Mouse (Mus musculus): Measurements from ENCODE around the gene Cyth2. TPM values are rescaled to one million over a fixed set of nuclear protein-coding genes. Genes with fewer than 3 reads are reported as not detected.

Cyth2 gene
- polyA plus RNA-seq (2016; fragmentation: Nextera tagmentation; extraction: Ambion mirVana): 47.1 and 54.2 TPM in 2 replicates

GRCm38 (mm10) chr7:45813787-45814779 lies at the start of gene Cyth2:
TSS of gene Cyth2 (minus strand) at chr7:45814581.
- H3K27me3 ChIP-seq (replicated peaks): peaks cover 10% of the 10 kb centered on the region
- peaks cover 32% of the 10 kb centered on the region for H3K4me1 ChIP-seq
- H3K9ac ChIP-seq: peak within 1 kb of the TSS; percentile 96
- no peaks in the 10 kb centered on the region for H3K9me3 ChIP-seq (replicated peaks)
- ATAC-seq: peak; percentile 98
- 0% methylated on average over 71 of the region's 92 CpGs for WGBS (ENCODE audit: insufficient replicate concordance)
- peak within 1 kb of the TSS; percentile 93 for H3K4me3 ChIP-seq
- peaks cover 39% of the 10 kb centered on the region for H3K36me3 ChIP-seq
- peak within 1 kb of the TSS; percentile 93 for H3K4me2 ChIP-seq
- H3K27ac ChIP-seq: peak within 1 kb of the TSS; percentile 97

DNA sequence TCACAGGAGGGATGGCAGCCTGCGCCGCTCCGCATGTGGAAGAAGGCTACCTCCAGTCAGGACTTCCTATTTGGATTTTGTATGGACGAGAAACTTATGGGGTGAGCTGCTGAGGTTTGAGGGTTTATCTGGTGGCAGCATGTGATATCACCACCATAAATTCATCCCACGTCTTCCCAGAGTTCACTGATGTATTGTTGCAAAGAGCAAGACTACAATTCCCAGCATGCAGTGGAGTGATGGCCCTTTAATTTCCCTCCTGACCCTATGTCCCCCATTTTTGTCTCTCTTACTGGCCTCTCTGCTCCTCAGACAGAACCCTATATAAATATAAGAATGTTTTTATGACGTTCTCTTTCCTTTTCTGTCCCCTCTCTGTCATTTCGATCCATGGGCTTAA lies 48.4 kb upstream of the Cyth2 start:
- Histone ChIP-seq H3K27me3 (replicated peaks) (peaks cover 87% of the 10 kb centered on the region), H3K27ac (no peak overlapping the region)
- no peak for ATAC-seq

GRCm38 (mm10) chr7:45859008-45859407 lies 44.6 kb upstream of the Cyth2 start:
- Histone ChIP-seq H3K4me3 (no peak overlapping the region), H3K4me1 (peaks cover 11% of the 10 kb centered on the region; the same call in 1 of the 2 replicates), H3K27ac (no peak overlapping the region), H3K9me3 (replicated peaks) (no peaks in the 10 kb centered on the region), H3K27me3 (replicated peaks) (peaks cover 89% of the 10 kb centered on the region), H3K4me2 (no peak overlapping the region), H3K9ac (no peak overlapping the region), H3K36me3 (no peaks in the 10 kb centered on the region)
- WGBS (ENCODE audit: insufficient replicate concordance): 42% methylated on average over 4 of the region's 4 CpGs
- no peak; the same call in 1 of the 2 replicates for ATAC-seq

More for the DNA sequence above, 48.4 kb upstream of the Cyth2 start:
- Histone ChIP-seq H3K36me3 (no peaks in the 10 kb centered on the region), H3K9ac (no peak overlapping the region), H3K4me2 (no peak overlapping the region), H3K4me1 (peaks cover 29% of the 10 kb centered on the region), H3K9me3 (replicated peaks) (no peaks in the 10 kb centered on the region), H3K4me3 (no peak overlapping the region)
- WGBS (ENCODE audit: insufficient replicate concordance): 70% methylated on average over 7 of the region's 7 CpGs

- 0 out of 2 replicates have a peak, but pooled peaks have one; percentile 31 for ATAC-seq
- 3% methylated on average over 30 of the region's 30 CpGs for WGBS (ENCODE audit: insufficient replicate concordance)
- Histone ChIP-seq H3K27me3 (replicated peaks) (peaks cover 92% of the 10 kb centered on the region), H3K4me1 (peaks cover 11% of the 10 kb centered on the region; the same call in 1 of the 2 replicates), H3K27ac (no peak overlapping the region), H3K4me2 (peak overlapping the region; percentile 49), H3K4me3 (peak overlapping the region; percentile 18), H3K9ac (no peak overlapping the region), H3K36me3 (no peaks in the 10 kb centered on the region), H3K9me3 (replicated peaks) (no peaks in the 10 kb centered on the region)
Observed at GRCm38 (mm10) chr7:45856950-45857901, 42.8 kb upstream of the Cyth2 start.

GRCm38 (mm10) chr7:45853089-45853488 lies 38.7 kb upstream of the Cyth2 start:
- H3K27ac ChIP-seq: no peak overlapping the region
- no peaks in the 10 kb centered on the region for H3K36me3 ChIP-seq
- no peak overlapping the region for H3K4me3 ChIP-seq
- H3K9ac ChIP-seq: no peak overlapping the region
- no peaks in the 10 kb centered on the region for H3K9me3 ChIP-seq (replicated peaks)
- peaks cover 11% of the 10 kb centered on the region; the same call in 1 of the 2 replicates for H3K4me1 ChIP-seq
- no peak for ATAC-seq
- peaks cover 80% of the 10 kb centered on the region for H3K27me3 ChIP-seq (replicated peaks)
- no peak overlapping the region for H3K4me2 ChIP-seq
- WGBS (ENCODE audit: insufficient replicate concordance): 72% methylated on average over 12 of the region's 12 CpGs

DNA sequence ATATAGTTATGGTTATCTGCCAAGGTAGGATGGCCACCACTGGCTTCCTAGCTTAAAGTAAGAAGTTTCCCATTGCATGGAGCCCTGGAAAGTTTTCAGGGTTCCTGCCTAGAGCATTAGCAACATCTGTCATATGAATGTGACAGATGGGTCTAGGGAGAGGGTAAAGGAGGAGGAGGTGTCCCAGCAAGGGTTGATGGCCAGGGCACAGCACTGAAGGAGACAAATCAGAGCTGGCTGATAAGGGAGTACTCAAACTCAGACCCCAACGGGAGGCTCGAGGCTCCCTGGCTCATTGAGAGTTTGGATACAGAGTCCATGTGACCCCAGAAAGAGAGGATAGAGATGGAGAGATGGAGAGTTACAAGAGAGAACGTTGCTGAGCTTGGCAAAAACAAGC lies 36.3 kb upstream of the Cyth2 start:
- H3K9ac ChIP-seq: no peak overlapping the region
- 38% methylated on average over 3 of the region's 3 CpGs for WGBS (ENCODE audit: insufficient replicate concordance)
- no peak for ATAC-seq
- H3K36me3 ChIP-seq: no peaks in the 10 kb centered on the region
- no peak overlapping the region for H3K4me3 ChIP-seq
- H3K4me1 ChIP-seq: no peaks in the 10 kb centered on the region
- peaks cover 66% of the 10 kb centered on the region for H3K27me3 ChIP-seq (replicated peaks)
- H3K9me3 ChIP-seq (replicated peaks): no peaks in the 10 kb centered on the region
- H3K4me2 ChIP-seq: no peak overlapping the region
- no peak overlapping the region for H3K27ac ChIP-seq

DNA sequence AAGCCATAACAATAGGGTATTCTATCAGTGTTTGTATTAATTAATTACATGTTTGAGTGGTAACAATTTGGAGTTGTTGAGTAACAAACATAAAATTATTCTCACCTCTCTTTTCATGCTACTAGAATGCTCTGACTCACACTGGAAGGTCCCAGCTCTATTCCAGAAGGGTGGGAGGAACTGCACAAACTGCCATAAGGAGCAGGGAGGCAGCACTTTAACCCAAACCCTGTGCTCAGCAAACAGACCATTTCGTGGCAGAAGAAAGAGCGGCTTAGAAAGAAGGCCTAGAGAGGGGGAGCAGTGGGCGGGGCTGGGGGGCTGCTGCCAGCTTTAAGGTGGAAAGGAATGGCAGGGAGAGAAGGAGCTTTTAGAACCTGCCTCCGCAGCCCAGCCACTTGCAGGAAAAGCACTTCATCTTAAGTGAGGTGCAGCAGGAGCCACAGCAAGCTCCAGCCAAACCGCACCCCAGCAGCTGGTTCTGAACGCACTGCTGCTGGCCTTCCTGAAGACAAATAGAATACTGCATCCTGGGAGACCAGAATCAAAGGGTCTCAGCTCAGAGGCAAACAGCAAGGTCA lies 34.2 kb upstream of the Cyth2 start:
- H3K4me2 ChIP-seq: no peak overlapping the region
- H3K4me1 ChIP-seq: no peaks in the 10 kb centered on the region
- no peak overlapping the region for H3K27ac ChIP-seq
- H3K27me3 ChIP-seq (replicated peaks): peaks cover 61% of the 10 kb centered on the region
- no peak for ATAC-seq
- no peaks in the 10 kb centered on the region for H3K9me3 ChIP-seq (replicated peaks)
- H3K36me3 ChIP-seq: no peaks in the 10 kb centered on the region
- no peak overlapping the region for H3K9ac ChIP-seq
- WGBS (ENCODE audit: insufficient replicate concordance): 19% methylated on average over 6 of the region's 6 CpGs
- no peak overlapping the region for H3K4me3 ChIP-seq

GRCm38 (mm10) chr7:45842950-45843744 lies 28.8 kb upstream of the Cyth2 start:
- no peak for ATAC-seq

GRCm38 (mm10) chr7:45833924-45834323 lies 19.5 kb upstream of the Cyth2 start:
- Histone ChIP-seq H3K36me3 (peaks cover 8% of the 10 kb centered on the region), H3K4me3 (peak overlapping the region; percentile 43), H3K9ac (no peak overlapping the region), H3K27me3 (replicated peaks) (peaks cover 69% of the 10 kb centered on the region), H3K4me1 (peaks cover 41% of the 10 kb centered on the region), H3K4me2 (peak overlapping the region; percentile 56), H3K27ac (no peak overlapping the region), H3K9me3 (replicated peaks) (no peaks in the 10 kb centered on the region)
- WGBS (ENCODE audit: insufficient replicate concordance): 6% methylated on average over 31 of the region's 31 CpGs
- no peak for ATAC-seq

More at GRCm38 (mm10) chr7:45842950-45843744, 28.8 kb upstream of the Cyth2 start:
- no peak overlapping the region for H3K27ac ChIP-seq
- H3K9ac ChIP-seq: no peak overlapping the region
- no peaks in the 10 kb centered on the region for H3K4me1 ChIP-seq
- H3K4me3 ChIP-seq: no peak overlapping the region
- H3K27me3 ChIP-seq (replicated peaks): peaks cover 68% of the 10 kb centered on the region
- no peaks in the 10 kb centered on the region for H3K9me3 ChIP-seq (replicated peaks)
- H3K36me3 ChIP-seq: no peaks in the 10 kb centered on the region
- H3K4me2 ChIP-seq: no peak overlapping the region
- 60% methylated on average over 10 of the region's 10 CpGs for WGBS (ENCODE audit: insufficient replicate concordance)

DNA sequence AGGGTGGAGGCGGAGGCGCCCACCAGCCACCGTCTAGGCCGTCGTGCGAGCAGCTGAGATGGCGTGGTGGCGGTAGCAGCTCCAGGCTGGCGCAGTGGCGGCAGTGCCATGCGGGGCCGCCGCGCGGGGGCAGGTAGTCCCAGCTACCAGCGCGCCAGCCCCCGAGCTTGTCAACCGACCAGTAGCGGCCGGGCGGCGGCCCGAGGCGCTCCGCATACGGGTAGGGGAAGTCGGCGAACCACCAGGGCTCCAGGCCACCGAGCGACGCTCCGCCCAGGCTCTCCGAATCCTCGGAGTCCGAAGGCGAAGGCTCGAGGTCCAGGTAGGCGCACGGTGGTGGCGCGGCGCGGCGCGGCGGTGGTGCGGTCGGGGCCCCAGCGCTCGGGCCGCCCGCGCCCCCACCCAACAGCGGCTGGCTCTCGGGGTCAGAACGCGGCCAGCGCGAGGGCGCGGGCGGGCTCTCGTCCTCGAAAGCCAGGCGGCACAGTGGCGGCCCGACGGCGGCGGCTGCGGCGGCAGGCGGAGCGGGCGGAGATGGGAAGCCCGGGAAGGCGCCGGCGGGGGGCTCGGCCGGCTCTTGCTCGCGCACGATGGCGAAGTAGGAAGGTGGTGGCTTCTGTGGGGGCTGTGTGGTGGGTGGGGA lies 18.9 kb upstream of the Cyth2 start:
- 3% methylated on average over 69 of the region's 86 CpGs for WGBS (ENCODE audit: insufficient replicate concordance)
- Histone ChIP-seq H3K4me2 (peak overlapping the region; percentile 56), H3K36me3 (peaks cover 14% of the 10 kb centered on the region), H3K9ac (no peak overlapping the region; the same call in 1 of the 2 replicates), H3K27me3 (replicated peaks) (peaks cover 66% of the 10 kb centered on the region), H3K9me3 (replicated peaks) (no peaks in the 10 kb centered on the region), H3K4me3 (peak overlapping the region; percentile 43), H3K27ac (no peak overlapping the region), H3K4me1 (peaks cover 43% of the 10 kb centered on the region)
- no peak for ATAC-seq

All from liver, embryonic 12.5 days (tissue).